Mouse (Mus musculus) limb, embryonic 14.5 days (tissue): ENCODE data around the gene Ccl6. TPM values are rescaled to one million over a fixed set of nuclear protein-coding genes. Genes with fewer than 3 reads are reported as not detected.

Source experiments
- ATAC-seq: fragments of 200-750 bp; cut with Nextera tagmentation; 2 replicates; pipeline ENCODE4 v1.8.0; 2017; ENCODE audit warnings: low read depth, moderate number of reproducible peaks, moderate TSS enrichment; ENCODE audit not compliant: low FRiP score
- DNase-seq: peaks from one replicate; pipeline ENCODE4 v3.0.0-alpha.2; 2015; ENCODE audit warnings: low spot score
- H3K27ac ChIP-seq: fragments of 300-500 bp; sonication (generic); replicated peaks from 2 replicates; pipeline ENCODE4 v1.5.1; 2014; ENCODE audit warnings: low read depth, mild to moderate bottlenecking, low read length, moderate library complexity, mixed read lengths
- H3K27me3 ChIP-seq: fragments of 300-500 bp; sonication (generic); 2 replicates; pipeline ENCODE4 v1.6.1; 2014; ENCODE audit warnings: low read length, mixed read lengths; ENCODE audit not compliant: control insufficient read depth, insufficient read depth
- H3K36me3 ChIP-seq: fragments of 300-500 bp; sonication (generic); 2 replicates; pipeline ENCODE4 v1.6.1; 2014; ENCODE audit warnings: mild to moderate bottlenecking, low read length, moderate library complexity, mixed read lengths; ENCODE audit not compliant: control insufficient read depth, insufficient read depth
- H3K4me1 ChIP-seq: fragments of 300-500 bp; sonication (generic); 2 replicates; pipeline ENCODE4 v1.6.1; 2014; ENCODE audit warnings: antibody characterized with exemption, low read length, mixed read lengths; ENCODE audit not compliant: control insufficient read depth, insufficient read depth
- H3K4me2 ChIP-seq: fragments of 300-500 bp; sonication (generic); replicated peaks from 2 replicates; pipeline ENCODE4 v1.6.1; 2014; ENCODE audit warnings: low read depth, mild to moderate bottlenecking, low read length, moderate library complexity; ENCODE audit not compliant: severe bottlenecking
- H3K4me3 ChIP-seq: fragments of 300-500 bp; sonication (generic); replicated peaks from 2 replicates; pipeline ENCODE4 v1.5.1; 2014; ENCODE audit warnings: low read length
- H3K9ac ChIP-seq: fragments of 300-500 bp; sonication (generic); 2 replicates; pipeline ENCODE4 v1.6.1; 2014; ENCODE audit warnings: mild to moderate bottlenecking, low read depth, low read length, moderate library complexity; ENCODE audit not compliant: severe bottlenecking
- H3K9me3 ChIP-seq: fragments of 300-500 bp; sonication (generic); 2 replicates; pipeline ENCODE4 v1.6.1; 2016; ENCODE audit warnings: low read length; ENCODE audit not compliant: control insufficient read depth
- POLR2A ChIP-seq: fragments of 200-500 bp; IDR thresholded peaks from 2 replicates; pipeline ENCODE4 v1.8.0; 2012; ENCODE audit warnings: inconsistent platforms, mild to moderate bottlenecking, moderate library complexity, borderline replicate concordance; ENCODE audit not compliant: insufficient read depth, insufficient read length; ENCODE audit errors: extremely low read depth
- WGBS: fragments of 180-500 bp; shearing (Covaris S2); extraction: QIAGEN DNeasy Blood & Tissue Kit; methylation state at CpG from one replicate; pipeline ENCODE4 v1.1.7; 2014; 5-methylcytosine and 5-hydroxymethylcytosine counted together
- polyA plus RNA-seq, 2 experiments: library from polyadenylated mRNA; depleted of rRNA in 1 of 2; stranded (reverse) in 1 of 2; unstranded in 1 of 2; fragments of >200 nt; fragmentation: Nextera tagmentation in 1 of 2; extraction: Ambion mirVana in 1 of 2; gene quantifications; 2 replicates each; pipeline versions ENCODE4 v1.2.1 to v1.2.3; 2012 to 2014

The Ccl6 gene
- polyA plus RNA-seq, 2 experiments, result 1.5 to 5.0 TPM

DNA sequence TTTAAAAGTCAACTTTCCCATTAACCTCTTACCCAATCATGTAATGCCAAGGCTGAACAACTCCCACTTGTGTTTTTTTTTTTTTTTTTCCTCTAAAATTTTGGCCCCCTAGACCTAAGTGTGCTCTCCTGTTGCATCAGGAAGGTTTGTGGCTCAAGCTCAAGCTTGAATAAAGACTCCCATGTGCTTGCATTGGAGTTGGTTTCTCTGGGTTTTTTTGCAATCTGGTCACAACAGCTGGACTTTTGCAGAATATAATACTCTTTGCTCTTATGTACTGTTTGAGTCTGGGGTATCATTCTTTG lies 9.5 kb downstream of the Ccl6 start:
- ATAC-seq (no peak), DNase-seq (no peak)
- Histone ChIP-seq H3K27me3 (no peaks in the 10 kb centered on the region), H3K4me3 (no peak overlapping the region), H3K9ac (no peak overlapping the region), H3K27ac (no peak overlapping the region), H3K4me1 (no peaks in the 10 kb centered on the region), H3K9me3 (no peaks in the 10 kb centered on the region), H3K4me2 (no peak overlapping the region), H3K36me3 (no peaks in the 10 kb centered on the region)
- TF ChIP-seq POLR2A, result no peak

- no peaks in the 10 kb centered on the region for H3K27me3 ChIP-seq
- H3K9ac ChIP-seq, result no peak overlapping the region
- no peak for DNase-seq
- H3K4me1 ChIP-seq, result no peaks in the 10 kb centered on the region
- no peak overlapping the region for H3K4me3 ChIP-seq
- no peak for TF ChIP-seq POLR2A
- no peak overlapping the region for H3K4me2 ChIP-seq
- ATAC-seq, result no peak
- no peaks in the 10 kb centered on the region for H3K9me3 ChIP-seq
- H3K27ac ChIP-seq, result no peak overlapping the region
- 63% methylated on average over 4 of the region's 4 CpGs for WGBS
- H3K36me3 ChIP-seq, result no peaks in the 10 kb centered on the region
Measured at GRCm38 (mm10) chr11:83582626-83583449, 10.0 kb downstream of the Ccl6 start.

DNA sequence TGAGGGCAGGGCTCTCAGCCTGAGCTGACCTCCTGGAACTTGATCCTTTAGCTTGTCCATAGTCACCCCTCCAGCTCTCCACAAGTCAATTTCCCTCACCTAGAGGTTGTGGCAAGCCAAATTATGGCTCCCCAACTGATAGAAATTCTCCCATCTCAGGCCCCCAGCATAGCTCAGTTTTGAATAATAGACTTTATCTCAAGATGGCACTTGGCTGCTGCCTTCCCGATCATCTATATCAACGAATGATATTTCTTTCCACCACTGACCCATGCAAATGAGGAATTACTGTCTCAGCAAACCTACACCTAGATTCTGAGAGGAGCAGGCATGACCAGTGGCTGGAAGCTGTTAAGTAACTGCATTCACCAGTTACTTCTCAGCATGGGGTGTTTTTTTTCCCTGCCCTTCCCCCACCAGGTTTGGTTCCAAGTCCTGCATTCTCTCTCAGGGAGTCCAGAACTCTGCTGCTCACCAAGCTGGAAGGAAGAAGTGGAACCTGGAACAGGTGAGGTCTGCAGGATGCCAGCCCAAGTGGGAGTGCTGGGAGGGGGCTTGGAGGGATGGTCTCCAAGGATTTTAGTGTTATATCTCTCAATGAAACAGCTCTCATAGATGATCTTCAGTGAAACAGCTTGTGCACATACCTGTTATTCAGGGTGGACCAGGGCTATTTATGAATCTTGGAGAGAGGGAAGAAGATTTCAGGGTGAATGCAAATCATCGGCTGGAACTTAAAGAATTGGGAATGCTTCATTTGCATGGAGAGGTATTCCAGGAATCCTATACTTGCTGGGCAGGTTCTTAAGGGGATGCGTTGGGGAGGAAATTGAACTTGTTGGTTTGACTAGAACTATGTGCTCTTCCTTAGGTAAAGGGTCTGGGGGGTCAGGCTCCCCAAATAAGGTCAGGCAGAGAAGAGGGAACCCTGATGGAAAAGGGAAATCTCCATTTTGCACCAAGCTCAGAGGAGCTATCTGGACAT lies 11.0 kb downstream of the Ccl6 start:
- H3K9me3 ChIP-seq, result no peaks in the 10 kb centered on the region
- TF ChIP-seq POLR2A, result no peak
- DNase-seq (no peak), ATAC-seq (no peak)
- no peaks in the 10 kb centered on the region for H3K4me1 ChIP-seq
- 80% methylated on average over 4 of the region's 4 CpGs for WGBS
- no peak overlapping the region for H3K4me2 ChIP-seq
- no peaks in the 10 kb centered on the region for H3K36me3 ChIP-seq
- H3K27ac ChIP-seq, result no peak overlapping the region
- H3K27me3 ChIP-seq, result no peaks in the 10 kb centered on the region
- H3K4me3 ChIP-seq, result no peak overlapping the region
- no peak overlapping the region for H3K9ac ChIP-seq

DNA sequence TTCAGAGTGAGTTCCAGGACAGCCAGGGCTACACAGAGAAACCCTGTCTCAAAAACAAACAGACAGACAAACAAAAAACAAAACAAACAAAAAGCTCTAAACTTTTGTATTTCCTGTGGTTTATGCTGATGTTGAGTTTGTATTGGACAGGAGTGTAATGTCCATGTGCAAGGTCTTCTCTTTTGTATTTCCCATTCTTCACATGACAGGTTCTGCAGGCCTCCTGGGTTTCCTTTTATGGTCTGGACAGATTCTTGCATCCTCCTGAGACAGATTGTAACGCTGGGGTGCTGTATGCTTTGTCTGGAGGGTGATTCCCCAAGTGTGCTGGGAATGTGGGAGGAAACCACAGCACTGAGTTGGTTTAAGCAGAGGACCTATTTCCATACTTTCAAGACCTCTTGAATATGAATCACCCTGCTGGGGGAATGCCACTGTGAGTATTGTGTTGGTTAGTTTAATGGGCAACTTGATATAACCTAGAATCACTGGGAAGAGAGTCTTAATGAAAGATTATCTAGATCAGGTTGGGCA lies 12.1 kb downstream of the Ccl6 start:
- no peak for ATAC-seq
- Histone ChIP-seq H3K4me2 (no peak overlapping the region), H3K9me3 (no peaks in the 10 kb centered on the region), H3K4me3 (no peak overlapping the region), H3K27ac (no peak overlapping the region), H3K36me3 (no peaks in the 10 kb centered on the region), H3K27me3 (no peaks in the 10 kb centered on the region), H3K4me1 (no peaks in the 10 kb centered on the region), H3K9ac (no peak overlapping the region)
- DNase-seq, result no peak
- WGBS, result 62% methylated on average over 1 of the region's 1 CpGs
- no peak for TF ChIP-seq POLR2A

DNA sequence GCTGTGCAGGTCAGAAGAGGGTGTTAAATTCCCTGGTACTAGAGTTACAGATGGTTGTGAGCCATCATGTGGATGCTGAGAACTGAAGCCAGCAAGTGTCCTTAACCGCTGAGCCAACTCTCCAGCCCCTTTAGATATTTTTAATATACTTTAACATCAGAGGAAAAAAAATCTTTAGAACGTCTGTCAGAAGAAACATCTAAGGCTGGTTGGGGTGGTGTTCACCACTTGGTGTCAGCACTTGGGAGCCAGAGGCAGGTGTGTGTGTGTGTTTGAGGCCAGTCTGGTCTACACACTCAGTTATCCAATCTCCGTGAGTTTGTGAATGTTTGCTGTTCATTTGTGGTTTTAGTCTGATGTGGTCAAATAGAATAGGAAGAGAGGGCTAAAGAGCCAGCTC lies 13.9 kb downstream of the Ccl6 start:
- no peak for TF ChIP-seq POLR2A
- DNase-seq (no peak), ATAC-seq (no peak)
- H3K4me2 ChIP-seq, result no peak overlapping the region
- H3K4me1 ChIP-seq, result no peaks in the 10 kb centered on the region
- no peak overlapping the region for H3K9ac ChIP-seq
- 68% methylated on average over 3 of the region's 3 CpGs for WGBS
- no peaks in the 10 kb centered on the region for H3K36me3 ChIP-seq
- H3K9me3 ChIP-seq, result no peaks in the 10 kb centered on the region
- H3K27ac ChIP-seq, result no peak overlapping the region
- H3K27me3 ChIP-seq, result no peaks in the 10 kb centered on the region
- no peak overlapping the region for H3K4me3 ChIP-seq
